Mouse (Mus musculus): ENCODE data around the gene Ston1. TPM values are rescaled to one million over a fixed set of nuclear protein-coding genes. Genes with fewer than 3 reads are reported as not detected.

Ston1 gene
- polyA plus RNA-seq, 1 experiment from 2014 or later = 11.1 TPM

DNA sequence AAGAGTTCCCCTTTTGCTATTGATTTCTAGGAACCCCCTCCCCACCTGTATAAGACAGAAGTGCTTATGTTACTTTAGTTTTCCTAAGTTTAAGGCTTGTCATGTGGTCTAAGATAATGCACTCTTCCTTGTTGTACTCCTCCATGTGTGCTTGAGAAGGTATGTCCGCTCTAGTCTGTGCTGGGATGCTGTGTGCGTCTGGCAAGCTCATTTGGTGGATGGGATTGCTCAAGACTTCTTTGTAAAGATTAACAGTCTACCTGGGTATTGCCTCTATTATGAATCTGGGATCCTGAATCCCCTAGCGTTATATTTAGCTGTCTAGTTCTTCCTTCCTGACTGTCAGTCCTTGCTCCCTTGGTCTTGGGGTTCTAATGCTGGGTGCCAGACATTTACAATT lies 35.1 kb downstream of the Ston1 start:
- peaks cover 21% of the 10 kb centered on the region for H3K4me1 ChIP-seq (ENCODE audit: control insufficient read depth, insufficient read depth, low read length)
- no peak overlapping the region for H3K27ac ChIP-seq (ENCODE audit: low read depth, low read length)
- no peak overlapping the region for H3K4me3 ChIP-seq (ENCODE audit: low read depth, low read length)
- ATAC-seq (replicated peaks; ENCODE audit: insufficient number of reproducible peaks, low FRiP score, low TSS enrichment) = no peak
- WGBS (ENCODE audit: insufficient replicate concordance) = 84% methylated on average over 3 of the region's 3 CpGs
- H3K9ac ChIP-seq (ENCODE audit: low read depth, low read length) = no peak overlapping the region
- H3K27me3 ChIP-seq (ENCODE audit: control insufficient read depth, insufficient read depth, low read length) = no peaks in the 10 kb centered on the region
- H3K9me3 ChIP-seq (replicated peaks; ENCODE audit: control insufficient read depth, low read length) = no peaks in the 10 kb centered on the region
- no peaks in the 10 kb centered on the region for H3K36me3 ChIP-seq (ENCODE audit: control insufficient read depth, insufficient read depth, low read length)
- H3K4me2 ChIP-seq = no peak overlapping the region

GRCm38 (mm10) chr17:88636076-88636475 lies 38.6 kb downstream of the Ston1 start:
- WGBS (ENCODE audit: insufficient replicate concordance) = 80% methylated on average over 14 of the region's 14 CpGs
- Histone ChIP-seq H3K9me3 (replicated peaks; ENCODE audit: control insufficient read depth, low read length) (no peaks in the 10 kb centered on the region), H3K27ac (ENCODE audit: low read depth, low read length) (no peak overlapping the region), H3K4me3 (ENCODE audit: low read depth, low read length) (no peak overlapping the region), H3K27me3 (ENCODE audit: control insufficient read depth, insufficient read depth, low read length) (no peaks in the 10 kb centered on the region), H3K36me3 (ENCODE audit: control insufficient read depth, insufficient read depth, low read length) (no peaks in the 10 kb centered on the region), H3K9ac (ENCODE audit: low read depth, low read length) (no peak overlapping the region), H3K4me2 (no peak overlapping the region), H3K4me1 (ENCODE audit: control insufficient read depth, insufficient read depth, low read length) (no peaks in the 10 kb centered on the region)
- no peak for ATAC-seq (replicated peaks; ENCODE audit: insufficient number of reproducible peaks, low FRiP score, low TSS enrichment)

DNA sequence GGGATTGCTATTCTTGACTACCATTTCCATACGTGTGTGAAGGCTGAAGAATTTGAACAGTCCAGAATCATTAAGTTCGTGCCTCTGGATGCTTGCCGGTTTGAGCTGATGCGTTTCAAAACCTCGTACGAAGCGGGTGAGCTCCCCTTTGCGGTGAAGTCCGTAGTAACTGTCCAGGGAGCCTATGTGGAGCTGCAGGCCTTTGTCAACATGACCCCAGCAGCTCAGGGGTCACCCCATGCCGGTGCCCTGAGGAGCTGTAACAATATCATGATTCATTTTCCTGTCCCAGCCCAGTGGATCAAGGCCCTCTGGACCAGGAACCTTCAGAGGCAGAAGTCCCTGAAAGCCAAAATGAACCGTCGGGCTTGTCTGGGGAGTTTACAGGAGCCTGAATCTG lies 39.1 kb downstream of the Ston1 start:
- Histone ChIP-seq H3K4me2 (no peak overlapping the region), H3K27me3 (ENCODE audit: control insufficient read depth, insufficient read depth, low read length) (no peaks in the 10 kb centered on the region), H3K36me3 (ENCODE audit: control insufficient read depth, insufficient read depth, low read length) (no peaks in the 10 kb centered on the region), H3K4me1 (ENCODE audit: control insufficient read depth, insufficient read depth, low read length) (no peaks in the 10 kb centered on the region), H3K27ac (ENCODE audit: low read depth, low read length) (no peak overlapping the region), H3K9ac (ENCODE audit: low read depth, low read length) (no peak overlapping the region), H3K4me3 (ENCODE audit: low read depth, low read length) (no peak overlapping the region), H3K9me3 (replicated peaks; ENCODE audit: control insufficient read depth, low read length) (no peaks in the 10 kb centered on the region)
- 57% methylated on average over 12 of the region's 12 CpGs for WGBS (ENCODE audit: insufficient replicate concordance)
- no peak for ATAC-seq (replicated peaks; ENCODE audit: insufficient number of reproducible peaks, low FRiP score, low TSS enrichment)

GRCm38 (mm10) chr17:88641012-88641411 lies 43.5 kb downstream of the Ston1 start:
- WGBS (ENCODE audit: insufficient replicate concordance) = 23% methylated on average over 6 of the region's 6 CpGs
- Histone ChIP-seq H3K9ac (ENCODE audit: low read depth, low read length) (no peak overlapping the region), H3K27me3 (ENCODE audit: control insufficient read depth, insufficient read depth, low read length) (no peaks in the 10 kb centered on the region), H3K4me2 (no peak overlapping the region), H3K4me3 (ENCODE audit: low read depth, low read length) (no peak overlapping the region), H3K36me3 (ENCODE audit: control insufficient read depth, insufficient read depth, low read length) (peaks cover 2% of the 10 kb centered on the region; the same call in 1 of the 2 replicates), H3K9me3 (replicated peaks; ENCODE audit: control insufficient read depth, low read length) (no peaks in the 10 kb centered on the region), H3K4me1 (ENCODE audit: control insufficient read depth, insufficient read depth, low read length) (no peaks in the 10 kb centered on the region), H3K27ac (ENCODE audit: low read depth, low read length) (no peak overlapping the region)
- no peak for ATAC-seq (replicated peaks; ENCODE audit: insufficient number of reproducible peaks, low FRiP score, low TSS enrichment)

DNA sequence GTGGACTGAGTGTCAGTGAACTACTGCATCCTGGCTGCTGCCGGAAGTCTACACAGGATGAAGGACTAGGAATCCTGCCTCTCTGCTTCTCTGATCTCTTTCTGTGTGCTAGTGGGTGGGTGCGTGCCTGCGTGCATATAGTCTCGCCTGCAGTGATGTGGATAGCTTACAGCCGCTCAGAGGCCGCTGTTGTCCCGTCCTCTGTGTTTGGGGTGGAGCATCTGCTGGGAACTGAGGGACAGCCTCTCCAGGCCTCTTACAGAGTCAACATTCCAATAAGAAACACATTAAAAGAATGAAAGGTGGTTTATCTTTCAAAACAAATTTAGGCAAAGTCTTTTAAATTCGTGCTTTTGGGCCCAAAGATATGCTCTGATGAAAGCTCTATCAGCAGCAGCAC lies 44.4 kb downstream of the Ston1 start:
- H3K4me3 ChIP-seq (ENCODE audit: low read depth, low read length) = no peak overlapping the region
- ATAC-seq (replicated peaks; ENCODE audit: insufficient number of reproducible peaks, low FRiP score, low TSS enrichment) = no peak
- H3K9me3 ChIP-seq (replicated peaks; ENCODE audit: control insufficient read depth, low read length) = no peaks in the 10 kb centered on the region
- H3K4me1 ChIP-seq (ENCODE audit: control insufficient read depth, insufficient read depth, low read length) = no peaks in the 10 kb centered on the region
- H3K27me3 ChIP-seq (ENCODE audit: control insufficient read depth, insufficient read depth, low read length) = no peaks in the 10 kb centered on the region
- no peak overlapping the region for H3K9ac ChIP-seq (ENCODE audit: low read depth, low read length)
- peaks cover 2% of the 10 kb centered on the region; the same call in 1 of the 2 replicates for H3K36me3 ChIP-seq (ENCODE audit: control insufficient read depth, insufficient read depth, low read length)
- 83% methylated on average over 8 of the region's 8 CpGs for WGBS (ENCODE audit: insufficient replicate concordance)
- no peak overlapping the region for H3K4me2 ChIP-seq
- H3K27ac ChIP-seq (ENCODE audit: low read depth, low read length) = no peak overlapping the region

DNA sequence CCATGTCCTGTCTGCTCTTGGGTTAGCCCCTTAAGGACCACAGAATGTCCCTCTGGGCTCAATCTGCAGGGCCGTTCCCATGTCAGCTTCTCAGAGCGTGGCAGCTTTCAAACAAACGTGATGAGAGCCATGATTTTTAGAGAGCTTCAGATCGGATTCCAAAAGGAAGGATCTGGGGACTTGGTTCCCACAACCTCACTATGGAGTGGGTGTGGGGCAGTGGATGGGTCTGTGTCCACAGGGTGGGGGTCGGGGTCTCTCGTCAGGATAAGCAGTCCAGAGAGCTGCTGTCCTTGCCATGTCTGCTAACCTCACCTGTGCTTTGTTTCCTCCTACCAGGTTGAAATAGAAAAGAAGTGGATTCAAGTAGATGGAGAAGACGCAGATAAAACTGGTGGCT lies 47.4 kb downstream of the Ston1 start:
- Histone ChIP-seq H3K36me3 (ENCODE audit: control insufficient read depth, insufficient read depth, low read length) (peaks cover 8% of the 10 kb centered on the region), H3K9ac (ENCODE audit: low read depth, low read length) (no peak overlapping the region)
- WGBS (ENCODE audit: insufficient replicate concordance) = 76% methylated on average over 7 of the region's 7 CpGs

GRCm38 (mm10) chr17:88645299-88645698 lies 47.8 kb downstream of the Ston1 start:
- no peaks in the 10 kb centered on the region for H3K9me3 ChIP-seq (replicated peaks; ENCODE audit: control insufficient read depth, low read length)
- 85% methylated on average over 11 of the region's 11 CpGs for WGBS (ENCODE audit: insufficient replicate concordance)
- H3K27me3 ChIP-seq (ENCODE audit: control insufficient read depth, insufficient read depth, low read length) = no peaks in the 10 kb centered on the region
- H3K4me3 ChIP-seq (ENCODE audit: low read depth, low read length) = no peak overlapping the region
- H3K4me2 ChIP-seq = no peak overlapping the region
- no peak for ATAC-seq (replicated peaks; ENCODE audit: insufficient number of reproducible peaks, low FRiP score, low TSS enrichment)
- H3K4me1 ChIP-seq (ENCODE audit: control insufficient read depth, insufficient read depth, low read length) = no peaks in the 10 kb centered on the region
- H3K36me3 ChIP-seq (ENCODE audit: control insufficient read depth, insufficient read depth, low read length) = peaks cover 8% of the 10 kb centered on the region
- H3K9ac ChIP-seq (ENCODE audit: low read depth, low read length) = no peak overlapping the region
- no peak overlapping the region for H3K27ac ChIP-seq (ENCODE audit: low read depth, low read length)

More for the DNA sequence above, 47.4 kb downstream of the Ston1 start:
- no peaks in the 10 kb centered on the region for H3K9me3 ChIP-seq (replicated peaks; ENCODE audit: control insufficient read depth, low read length)
- ATAC-seq (replicated peaks; ENCODE audit: insufficient number of reproducible peaks, low FRiP score, low TSS enrichment) = no peak
- H3K27ac ChIP-seq (ENCODE audit: low read depth, low read length) = no peak overlapping the region
- H3K4me1 ChIP-seq (ENCODE audit: control insufficient read depth, insufficient read depth, low read length) = no peaks in the 10 kb centered on the region
- H3K27me3 ChIP-seq (ENCODE audit: control insufficient read depth, insufficient read depth, low read length) = no peaks in the 10 kb centered on the region
- H3K4me3 ChIP-seq (ENCODE audit: low read depth, low read length) = no peak overlapping the region
- H3K4me2 ChIP-seq = no peak overlapping the region

DNA sequence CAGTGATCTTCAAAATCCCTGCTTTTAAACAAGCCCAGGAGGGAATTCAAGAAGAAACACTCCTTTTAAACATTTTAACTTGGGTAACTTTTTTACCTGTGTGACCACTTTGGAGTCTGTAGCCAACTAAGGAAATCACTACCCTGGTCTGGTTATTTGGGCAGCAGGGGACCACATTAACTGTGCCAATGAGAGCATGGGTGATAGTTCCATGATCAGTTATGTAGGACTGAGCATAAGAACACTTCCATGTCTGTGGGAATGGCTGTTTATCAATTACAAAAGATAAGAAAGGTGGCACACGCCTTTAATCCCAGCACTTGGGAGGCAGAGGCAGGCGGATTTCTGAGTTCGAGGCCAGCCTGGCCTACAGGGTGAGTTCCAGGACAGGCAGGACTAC lies 49.7 kb downstream of the Ston1 start:
- 82% methylated on average over 3 of the region's 3 CpGs for WGBS (ENCODE audit: insufficient replicate concordance)
- H3K27me3 ChIP-seq (ENCODE audit: control insufficient read depth, insufficient read depth, low read length) = no peaks in the 10 kb centered on the region
- no peak overlapping the region for H3K9ac ChIP-seq (ENCODE audit: low read depth, low read length)
- H3K9me3 ChIP-seq (replicated peaks; ENCODE audit: control insufficient read depth, low read length) = no peaks in the 10 kb centered on the region
- no peak overlapping the region for H3K27ac ChIP-seq (ENCODE audit: low read depth, low read length)
- no peak for ATAC-seq (replicated peaks; ENCODE audit: insufficient number of reproducible peaks, low FRiP score, low TSS enrichment)
- no peaks in the 10 kb centered on the region for H3K4me1 ChIP-seq (ENCODE audit: control insufficient read depth, insufficient read depth, low read length)
- peaks cover 8% of the 10 kb centered on the region for H3K36me3 ChIP-seq (ENCODE audit: control insufficient read depth, insufficient read depth, low read length)
- no peak overlapping the region for H3K4me2 ChIP-seq
- H3K4me3 ChIP-seq (ENCODE audit: low read depth, low read length) = no peak overlapping the region

- H3K27me3 ChIP-seq (ENCODE audit: control insufficient read depth, insufficient read depth, low read length) = no peaks in the 10 kb centered on the region
- no peak overlapping the region for H3K4me3 ChIP-seq (ENCODE audit: low read depth, low read length)
- H3K36me3 ChIP-seq (ENCODE audit: control insufficient read depth, insufficient read depth, low read length) = peaks cover 6% of the 10 kb centered on the region; the same call in 1 of the 2 replicates
- H3K27ac ChIP-seq (ENCODE audit: low read depth, low read length) = no peak overlapping the region
- no peak overlapping the region for H3K9ac ChIP-seq (ENCODE audit: low read depth, low read length)
- H3K4me2 ChIP-seq = no peak overlapping the region
- no peaks in the 10 kb centered on the region for H3K9me3 ChIP-seq (replicated peaks; ENCODE audit: control insufficient read depth, low read length)
- WGBS (ENCODE audit: insufficient replicate concordance) = 7% methylated on average over 9 of the region's 9 CpGs
- ATAC-seq (replicated peaks; ENCODE audit: insufficient number of reproducible peaks, low FRiP score, low TSS enrichment) = no peak
- no peaks in the 10 kb centered on the region for H3K4me1 ChIP-seq (ENCODE audit: control insufficient read depth, insufficient read depth, low read length)
Observed at GRCm38 (mm10) chr17:88652010-88652409, 54.5 kb downstream of the Ston1 start.

Measured in heart, embryonic 11.5 days (tissue).